Mouse (Mus musculus) bone marrow macrophage, adult 2 months (primary cell): ENCODE measurements around the gene Vamp9. TPM values are rescaled to one million over a fixed set of nuclear protein-coding genes. Genes with fewer than 3 reads are reported as not detected.
A peak's percentile ranks its signal among the peaks of the same experiment; 100 is the strongest.

ENCODE experiments used
- H3K27ac ChIP-seq: 2 replicates; pipeline ENCODE4 v1.5.1; 2012; ENCODE audit warnings: low read depth, low read length; ENCODE audit not compliant: insufficient read depth
- H3K4me1 ChIP-seq: 2 replicates; pipeline ENCODE4 v1.6.1; 2012; ENCODE audit warnings: low read length; ENCODE audit not compliant: control insufficient read depth, insufficient read depth
- H3K4me3 ChIP-seq: 2 replicates; pipeline ENCODE4 v1.5.1; 2012; ENCODE audit warnings: mild to moderate bottlenecking, low read length, moderate library complexity; ENCODE audit not compliant: insufficient read depth
- CTCF ChIP-seq: IDR thresholded peaks from 2 replicates; pipeline ENCODE4 v1.5.1; 2012; ENCODE audit warnings: low read depth, mild to moderate bottlenecking, low read length, moderate library complexity
- POLR2A ChIP-seq: IDR thresholded peaks from 2 replicates; pipeline ENCODE4 v1.6.1; 2012; ENCODE audit warnings: mild to moderate bottlenecking, low read depth, low read length, borderline replicate concordance
- polyA plus RNA-seq: library from polyadenylated mRNA; stranded (reverse); fragments of >200 nt; gene quantifications from 2 replicates; pipeline ENCODE4 v1.2.4, GENCODE M21; 2012; ENCODE audit not compliant: missing spikeins, insufficient read depth, insufficient read length

Gene Vamp9
- polyA plus RNA-seq, 1 experiment: not detected

DNA sequence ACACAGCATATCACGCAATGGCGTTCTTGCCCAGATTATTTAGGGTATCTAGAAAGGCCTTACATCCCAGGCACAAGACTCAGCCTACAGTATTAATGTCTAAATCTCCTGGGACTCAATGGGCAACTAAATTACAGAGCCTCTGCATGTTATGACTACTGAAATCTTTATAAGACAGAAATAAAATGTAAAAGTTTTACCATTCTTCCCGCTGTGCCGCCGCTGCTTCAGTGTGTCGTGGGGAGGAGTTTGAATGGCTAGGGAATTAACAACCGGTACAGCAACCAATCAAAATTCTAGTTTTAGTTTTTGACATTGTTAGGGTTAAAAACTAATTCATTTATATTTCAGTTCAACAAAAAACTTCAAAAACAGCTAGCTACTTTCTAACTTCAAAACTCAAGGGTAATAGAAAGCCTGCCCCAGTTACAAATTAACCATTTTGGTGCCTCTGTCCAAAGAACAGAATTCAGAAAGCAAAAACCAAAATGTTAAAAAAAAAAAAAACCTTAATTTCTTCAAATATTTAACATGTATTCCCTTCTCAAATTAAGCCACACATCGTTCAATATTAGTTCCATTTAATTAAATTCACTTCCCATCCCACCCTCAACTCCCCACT lies 70.4 kb downstream of the Vamp9 start:
- TF ChIP-seq POLR2A (no peak), CTCF (no peak)
- H3K27ac ChIP-seq: no peak overlapping the region
- H3K4me1 ChIP-seq: peaks cover 17% of the 10 kb centered on the region
- H3K4me3 ChIP-seq: peak overlapping the region; percentile 100

DNA sequence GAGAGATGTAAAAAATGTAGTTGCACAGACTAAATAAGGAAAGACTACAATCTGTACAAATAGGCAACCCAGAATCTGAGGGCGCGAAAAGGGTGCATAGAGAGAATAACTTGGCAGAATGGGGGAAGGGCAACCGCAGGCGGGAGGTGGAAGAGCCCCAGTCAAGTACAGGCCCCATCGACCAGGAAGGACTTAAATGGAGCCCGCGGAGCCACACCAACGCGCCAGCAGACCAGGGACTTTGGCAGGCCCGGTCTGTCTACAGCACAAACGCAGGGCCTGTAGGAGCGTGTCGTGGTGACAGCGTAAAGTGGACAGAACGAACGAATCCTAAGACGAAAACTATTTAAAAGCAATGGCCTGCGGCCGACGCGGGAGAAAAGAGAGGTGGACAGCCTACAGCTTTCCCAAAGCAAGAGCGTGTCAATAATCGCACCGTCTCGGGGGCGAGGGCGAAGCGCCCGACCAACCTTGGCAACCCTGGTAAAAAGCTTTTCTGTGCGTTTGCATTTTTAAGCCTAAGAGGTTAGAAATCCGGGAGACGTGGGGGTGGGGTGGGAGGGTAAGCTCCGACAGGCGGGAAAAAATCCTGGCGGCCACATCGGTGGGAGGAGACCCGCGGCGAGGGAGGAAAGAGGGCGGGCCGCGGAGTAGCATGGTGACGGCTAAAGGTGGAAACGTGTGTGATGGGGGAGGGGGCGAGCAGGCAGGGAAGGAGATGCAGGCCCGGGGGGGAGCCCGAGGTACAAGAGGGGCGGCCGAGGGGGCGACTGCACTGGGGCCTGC lies 71.7 kb downstream of the Vamp9 start:
- peak overlapping the region; percentile 100 for H3K4me3 ChIP-seq

DNA sequence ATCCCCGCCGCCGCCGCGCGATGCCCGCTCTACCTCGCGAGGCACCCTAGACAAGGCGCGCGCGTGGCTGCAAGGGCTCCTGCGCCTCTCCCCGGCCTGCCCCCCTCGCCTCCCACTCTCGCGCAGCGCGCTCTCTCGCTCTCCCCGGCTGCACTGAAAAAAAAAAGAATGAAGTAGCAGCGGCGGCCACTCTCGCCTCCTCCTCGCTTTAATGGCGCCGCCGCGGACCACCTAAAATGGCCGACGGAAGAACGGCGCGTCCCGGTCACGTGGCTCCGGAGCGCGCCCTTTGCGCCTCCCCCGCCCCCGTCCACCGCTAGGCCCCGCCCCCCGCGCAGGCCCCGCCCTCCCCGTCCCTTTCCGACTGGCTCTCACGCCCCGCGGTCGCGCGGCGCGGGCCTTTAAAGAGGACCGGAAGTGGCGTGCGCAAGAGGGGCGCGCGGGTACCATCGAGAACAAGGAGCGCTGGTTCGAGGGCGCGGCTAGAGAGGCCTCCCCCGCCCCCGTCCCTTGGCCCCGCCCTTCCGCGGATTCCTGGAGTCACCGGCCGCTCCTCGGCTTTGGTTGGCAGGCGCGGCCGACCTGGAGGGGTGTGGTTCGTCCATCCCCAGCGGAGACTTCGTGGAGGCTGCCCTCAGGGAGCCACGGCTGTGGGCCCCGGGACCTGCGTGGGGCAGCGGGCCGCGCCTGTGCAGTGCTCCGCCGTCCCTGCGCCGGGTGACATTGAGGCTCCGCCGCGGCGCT lies 72.8 kb downstream of the Vamp9 start, which contains the start of the genes Hnrnpd and 4930524J08Rik:
TSS of gene Hnrnpd (minus strand) at position 240 of the 744 bp plus-strand sequence.
TSS of gene 4930524J08Rik (plus strand) at position 363 of the 744 bp plus-strand sequence.
- Histone ChIP-seq H3K4me1 (peaks cover 21% of the 10 kb centered on the region), H3K27ac (peak within 1 kb of the TSS; percentile 99), H3K4me3 (peak within 1 kb of the TSS; percentile 100)
- 0 out of 2 replicates have a peak, but pooled peaks have one; percentile 20 for TF ChIP-seq POLR2A
- no peak for TF ChIP-seq CTCF

More for the DNA sequence above, 71.7 kb downstream of the Vamp9 start:
- Histone ChIP-seq H3K27ac (peak overlapping the region; percentile 84), H3K4me1 (peaks cover 25% of the 10 kb centered on the region)
- no peak for TF ChIP-seq CTCF
- TF ChIP-seq POLR2A: no peak

DNA sequence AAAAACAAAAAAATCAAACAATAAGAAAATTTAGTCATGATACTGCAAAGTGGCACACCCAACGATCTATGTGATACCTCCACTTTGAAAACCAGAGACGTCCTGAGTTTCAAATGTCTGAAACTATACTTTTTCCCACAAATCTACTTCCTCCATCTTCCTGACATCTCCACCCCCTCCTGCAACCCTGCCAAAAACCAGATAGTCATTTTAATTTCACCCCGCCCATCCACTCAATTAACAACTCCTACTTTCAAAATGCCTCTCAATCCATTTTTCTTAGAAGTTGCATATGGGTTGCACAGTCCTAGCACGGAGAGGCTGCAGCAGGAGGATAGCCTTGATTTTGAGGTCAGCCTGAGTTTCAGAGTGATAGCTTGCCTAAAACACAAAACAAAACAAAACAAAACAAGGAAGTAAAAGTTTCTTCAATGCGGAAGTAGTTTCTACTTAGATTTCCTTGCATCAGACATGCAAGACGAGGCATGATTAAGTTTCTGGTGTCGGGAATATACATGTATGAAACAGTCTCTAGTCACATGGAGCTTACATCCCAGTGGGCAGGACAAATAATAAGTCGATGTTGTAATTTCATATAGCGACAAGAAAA lies 77.5 kb downstream of the Vamp9 start:
- TF ChIP-seq POLR2A: no peak
- Histone ChIP-seq H3K4me3 (peak overlapping the region; percentile 77), H3K4me1 (peaks cover 16% of the 10 kb centered on the region), H3K27ac (peak overlapping the region; percentile 98)

DNA sequence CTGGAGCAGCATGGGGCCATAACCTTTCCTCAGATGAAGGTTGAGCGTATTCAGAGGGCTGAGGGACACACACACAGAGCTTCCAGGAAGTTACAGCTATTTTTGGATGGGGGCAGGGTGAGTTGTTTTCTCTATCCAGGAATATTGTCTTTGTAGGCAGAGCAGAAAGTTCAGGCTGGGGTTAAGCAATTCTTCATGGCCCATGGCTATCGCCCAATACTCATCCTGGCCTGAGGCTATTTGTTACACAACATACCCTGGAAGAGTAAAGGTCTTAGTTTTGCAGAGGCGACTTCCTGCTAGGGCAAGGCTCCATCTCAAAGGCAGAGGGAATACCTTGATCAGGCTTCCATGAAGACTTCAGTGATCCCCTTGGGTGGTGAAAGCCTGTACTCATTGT lies 88.1 kb downstream of the Vamp9 start:
- Histone ChIP-seq H3K4me3 (no peak overlapping the region), H3K4me1 (no peaks in the 10 kb centered on the region), H3K27ac (no peak overlapping the region)
- TF ChIP-seq CTCF: no peak
- no peak for TF ChIP-seq POLR2A

DNA sequence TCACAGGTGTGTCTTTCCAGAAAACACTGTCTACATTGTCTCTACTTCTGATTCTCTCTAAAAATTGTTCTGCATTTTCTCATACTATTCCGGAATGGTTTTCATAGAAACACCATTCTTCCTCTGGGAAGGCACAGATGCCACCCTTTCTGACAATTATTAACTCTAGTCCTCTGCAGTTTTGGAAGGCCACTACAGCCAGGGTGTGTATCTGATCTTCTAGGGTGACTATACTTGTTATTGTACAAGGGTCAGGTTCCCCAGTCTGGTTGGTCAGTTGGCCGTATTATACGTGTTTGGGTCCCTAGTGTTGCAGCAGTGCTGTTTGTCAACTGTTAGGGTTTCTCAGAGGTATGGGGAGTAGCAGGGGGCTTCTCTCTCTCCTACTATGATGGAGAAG lies 88.6 kb downstream of the Vamp9 start:
- Histone ChIP-seq H3K27ac (no peak overlapping the region), H3K4me1 (no peaks in the 10 kb centered on the region), H3K4me3 (no peak overlapping the region)
- TF ChIP-seq CTCF (no peak), POLR2A (no peak)

DNA sequence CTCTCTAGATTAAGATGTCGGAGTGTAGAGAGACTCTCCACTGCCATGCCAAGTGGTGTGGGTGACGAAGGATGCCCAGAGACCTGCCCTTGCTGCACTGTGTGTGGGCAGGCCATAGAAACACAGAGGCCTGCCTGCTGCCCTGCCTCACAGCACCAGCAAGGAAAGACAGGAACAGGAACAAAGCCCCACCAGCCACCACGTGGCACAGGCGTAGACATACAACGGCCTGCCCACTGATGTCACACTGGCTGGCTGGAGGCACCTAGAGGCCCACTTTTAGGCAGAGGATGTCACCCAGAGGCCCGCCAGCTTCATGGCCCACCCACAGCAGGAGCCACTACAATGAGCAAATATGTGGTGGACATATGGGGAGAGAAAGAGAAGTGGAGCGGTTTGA lies 94.0 kb downstream of the Vamp9 start:
- no peaks in the 10 kb centered on the region for H3K4me1 ChIP-seq
- TF ChIP-seq POLR2A (no peak), CTCF (no peak)
- H3K4me3 ChIP-seq: no peak overlapping the region
- no peak overlapping the region for H3K27ac ChIP-seq

DNA sequence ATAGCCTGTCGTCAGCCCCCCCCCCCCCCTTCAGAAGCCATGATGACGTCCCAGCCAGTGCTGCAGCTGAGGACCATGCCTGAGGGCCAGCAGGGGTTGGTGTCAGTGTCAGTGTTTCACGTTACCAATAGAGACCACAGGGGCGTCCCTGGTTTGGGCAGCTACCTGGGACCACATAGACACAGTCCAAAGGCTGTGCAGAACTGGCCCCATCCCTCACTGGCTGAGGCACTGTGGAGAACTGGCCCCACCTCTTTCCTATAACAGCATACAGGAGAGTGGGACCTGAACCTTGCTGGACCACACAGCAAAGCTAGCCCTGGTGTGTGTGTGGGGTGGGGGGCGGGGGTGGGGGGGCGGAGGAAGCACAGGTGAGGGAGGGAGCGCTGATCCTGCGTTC lies 94.4 kb downstream of the Vamp9 start:
- TF ChIP-seq CTCF (no peak), POLR2A (no peak)
- Histone ChIP-seq H3K4me1 (no peaks in the 10 kb centered on the region), H3K27ac (no peak overlapping the region), H3K4me3 (no peak overlapping the region)

Other genes with a start within 250 kb of the Vamp9 start
- 42.1 and 46.5 TPM in 2 replicates for gene Rasgef1b, start 177.2 kb upstream of the Vamp9 start, polyA plus RNA-seq
- 222 and 223 TPM in 2 replicates for gene Hnrnpd, start 72.7 kb downstream of the Vamp9 start, polyA plus RNA-seq
- gene 4930524J08Rik, start 72.8 kb downstream of the Vamp9 start, polyA plus RNA-seq: 2.8 TPM in 2 replicates
- 130 and 144 TPM in 2 replicates for gene Hnrnpdl, start 133.4 kb downstream of the Vamp9 start, polyA plus RNA-seq
- gene Enoph1, start 133.7 kb downstream of the Vamp9 start, polyA plus RNA-seq: 14.4 and 16.2 TPM in 2 replicates